Mouse (Mus musculus): ENCODE data around the gene Josd1. TPM values are rescaled to one million over a fixed set of nuclear protein-coding genes. Genes with fewer than 3 reads are reported as not detected.

The Josd1 gene
- polyA plus RNA-seq, 1 experiment from 2014 or later: 16.6 TPM

DNA sequence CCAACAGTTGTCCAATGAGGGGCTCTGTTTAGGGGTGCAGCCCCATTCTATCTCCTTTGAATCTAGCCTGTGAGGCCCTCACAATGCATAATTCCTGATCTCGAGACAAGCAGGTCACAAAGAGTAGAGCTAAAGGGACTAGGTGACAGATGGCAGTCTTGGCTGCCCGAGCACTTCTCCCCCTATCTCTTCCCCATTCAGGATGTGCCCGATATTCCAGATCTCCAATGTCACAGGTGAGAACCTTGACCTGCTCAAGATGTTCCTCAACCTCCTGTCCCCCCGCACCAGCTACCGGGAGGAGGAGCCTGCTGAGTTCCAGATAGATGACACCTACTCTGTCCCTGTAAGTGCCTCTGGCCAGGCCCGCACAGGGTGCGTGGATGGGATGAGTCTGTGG, 27.9 kb upstream of the Josd1 start:
- Histone ChIP-seq H3K27me3 (ENCODE audit: poor library complexity, severe bottlenecking) (no peaks in the 10 kb centered on the region), H3K4me1 (peaks cover 3% of the 10 kb centered on the region; the same call in 1 of the 2 replicates), H3K4me3 (no peak overlapping the region), H3K36me3 (replicated peaks) (peaks cover 100% of the 10 kb centered on the region), H3K27ac (no peak overlapping the region), H3K9me3 (no peaks in the 10 kb centered on the region)
- DNase-seq (ENCODE audit: extremely low spot score, low spot score): no peak
- WGBS: 93% methylated on average over 7 of the region's 7 CpGs

DNA sequence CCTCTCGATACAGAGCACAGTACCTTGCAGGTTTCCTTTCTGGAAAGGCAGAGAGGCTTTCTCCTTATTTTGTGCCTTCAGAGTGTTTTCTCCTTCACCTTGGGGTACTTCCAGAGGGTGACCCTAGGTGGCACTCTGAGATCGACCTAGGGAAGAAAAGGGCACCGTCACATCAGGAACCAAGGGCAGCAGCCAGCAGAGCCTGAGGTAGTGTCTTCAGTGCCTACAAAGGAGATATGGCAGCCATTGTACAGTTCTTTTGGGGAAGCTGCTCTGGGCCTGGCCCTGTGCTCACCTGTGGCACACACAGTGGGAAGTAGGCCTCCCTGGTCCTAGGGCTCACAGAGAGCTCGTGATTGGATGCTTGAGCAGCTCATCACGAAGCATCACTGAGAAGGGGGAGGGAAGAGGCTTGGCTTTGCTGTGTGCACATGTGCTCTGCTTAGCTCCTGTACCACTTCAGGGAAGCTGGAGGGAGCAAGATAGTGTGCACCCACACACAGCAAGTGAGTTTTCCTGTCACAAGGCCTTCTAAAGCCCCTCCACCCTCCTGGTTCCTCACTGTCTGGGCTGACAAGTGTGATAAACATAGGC, 20.6 kb upstream of the Josd1 start:
- DNase-seq (ENCODE audit: extremely low spot score, low spot score): no peak
- Histone ChIP-seq H3K9me3 (no peaks in the 10 kb centered on the region), H3K36me3 (replicated peaks) (peaks cover 74% of the 10 kb centered on the region), H3K4me3 (no peak overlapping the region), H3K4me1 (no peaks in the 10 kb centered on the region), H3K27me3 (ENCODE audit: poor library complexity, severe bottlenecking) (no peaks in the 10 kb centered on the region), H3K27ac (no peak overlapping the region)
- 90% methylated on average over 5 of the region's 5 CpGs for WGBS

DNA sequence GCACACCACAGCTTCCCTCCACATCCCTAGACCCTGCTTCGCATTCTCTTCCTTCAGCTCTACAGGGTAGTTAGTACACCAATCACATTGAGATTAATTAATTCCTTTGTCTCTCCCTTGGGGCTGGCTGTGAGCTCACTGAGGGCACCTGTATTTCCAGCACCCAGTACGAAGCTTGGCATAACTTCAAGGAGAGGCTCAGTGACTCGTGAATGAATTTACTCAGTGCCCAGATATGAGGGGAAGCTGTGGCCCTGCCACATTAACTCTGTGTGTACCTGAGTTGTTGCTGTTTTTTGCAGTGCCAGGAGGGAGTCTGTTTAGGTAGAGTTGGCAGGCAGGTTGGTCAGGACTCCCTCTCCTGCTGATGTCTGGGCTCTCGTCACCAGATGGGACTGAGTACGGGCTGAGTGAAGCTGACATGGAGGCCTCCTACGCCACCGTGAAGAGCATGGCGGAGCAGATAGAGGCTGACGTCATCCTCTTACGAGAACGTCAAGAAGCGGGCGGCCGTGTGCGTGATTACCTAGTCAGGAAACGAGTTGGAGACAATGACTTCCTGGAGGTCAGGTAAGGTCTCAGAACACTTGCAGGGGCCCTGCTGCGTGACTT, 19.0 kb upstream of the Josd1 start:
- no peaks in the 10 kb centered on the region for H3K9me3 ChIP-seq
- DNase-seq (ENCODE audit: extremely low spot score, low spot score): no peak
- no peak overlapping the region for H3K4me3 ChIP-seq
- H3K27me3 ChIP-seq (ENCODE audit: poor library complexity, severe bottlenecking): no peaks in the 10 kb centered on the region
- no peaks in the 10 kb centered on the region for H3K4me1 ChIP-seq
- no peak overlapping the region for H3K27ac ChIP-seq
- WGBS: 93% methylated on average over 17 of the region's 17 CpGs
- H3K36me3 ChIP-seq (replicated peaks): peaks cover 58% of the 10 kb centered on the region

DNA sequence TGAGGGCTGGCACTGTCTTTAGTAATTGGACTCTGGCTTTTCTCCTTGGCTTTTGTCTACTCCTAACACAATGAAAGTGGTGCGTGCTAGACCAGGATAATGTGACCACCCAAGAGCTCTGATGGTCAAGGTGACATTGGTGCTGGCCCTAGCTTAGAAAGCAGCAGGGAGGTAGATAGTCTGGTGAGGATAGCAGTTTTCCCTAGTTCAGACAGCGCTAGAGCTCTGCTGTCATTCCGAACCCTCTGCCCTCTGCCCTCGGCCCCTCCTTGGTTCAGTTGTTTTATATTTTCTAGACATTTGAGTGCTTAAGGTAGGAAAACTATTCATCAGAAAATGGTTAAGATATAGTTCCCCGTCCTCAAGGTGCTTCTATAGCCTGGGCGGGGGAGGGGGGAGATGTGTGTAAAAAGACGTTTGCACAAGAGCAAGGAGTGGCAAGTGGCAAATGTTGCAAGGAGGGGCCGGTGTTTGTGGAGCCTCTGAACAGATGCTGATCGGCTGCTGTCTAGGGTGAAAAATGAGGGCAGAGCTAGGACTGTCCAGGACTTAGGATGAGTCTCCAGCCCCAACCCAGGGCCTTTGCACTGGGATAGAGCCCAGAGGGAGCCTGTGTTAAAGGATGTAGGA, 10.0 kb upstream of the Josd1 start:
- WGBS: 87% methylated on average over 9 of the region's 9 CpGs
- DNase-seq (ENCODE audit: extremely low spot score, low spot score): no peak
- Histone ChIP-seq H3K36me3 (replicated peaks) (peaks cover 56% of the 10 kb centered on the region), H3K9me3 (no peaks in the 10 kb centered on the region), H3K4me3 (no peak overlapping the region), H3K27me3 (ENCODE audit: poor library complexity, severe bottlenecking) (no peaks in the 10 kb centered on the region), H3K27ac (0 out of 2 replicates have a peak overlapping the region, but pooled peaks have one; percentile 16), H3K4me1 (peaks cover 36% of the 10 kb centered on the region)

DNA sequence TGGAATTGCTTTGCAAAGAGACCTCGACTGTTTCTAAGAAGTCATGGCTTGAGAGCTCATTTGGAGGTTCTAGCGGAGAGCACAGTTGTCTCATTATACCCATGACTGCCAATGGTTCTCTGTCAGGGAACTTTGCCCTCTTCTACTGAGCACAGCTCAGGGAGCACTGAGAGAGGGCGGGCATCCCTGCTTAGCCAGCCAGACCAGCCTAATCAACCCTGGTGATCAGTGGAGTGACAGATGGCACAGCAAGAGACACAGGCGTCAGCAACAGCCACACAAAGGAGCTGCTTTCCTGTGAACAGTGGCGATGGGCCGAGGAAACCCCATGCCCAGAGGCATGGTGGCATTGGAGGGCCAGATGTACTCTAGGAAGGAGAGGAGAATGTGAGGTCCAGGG, 9.3 kb upstream of the Josd1 start:
- peaks cover 56% of the 10 kb centered on the region for H3K36me3 ChIP-seq (replicated peaks)
- 86% methylated on average over 6 of the region's 6 CpGs for WGBS
- H3K4me1 ChIP-seq: peaks cover 42% of the 10 kb centered on the region
- DNase-seq (ENCODE audit: extremely low spot score, low spot score): no peak
- H3K27me3 ChIP-seq (ENCODE audit: poor library complexity, severe bottlenecking): no peaks in the 10 kb centered on the region
- H3K27ac ChIP-seq: 0 out of 2 replicates have a peak overlapping the region, but pooled peaks have one; percentile 16
- no peak overlapping the region for H3K4me3 ChIP-seq
- H3K9me3 ChIP-seq: no peaks in the 10 kb centered on the region

DNA sequence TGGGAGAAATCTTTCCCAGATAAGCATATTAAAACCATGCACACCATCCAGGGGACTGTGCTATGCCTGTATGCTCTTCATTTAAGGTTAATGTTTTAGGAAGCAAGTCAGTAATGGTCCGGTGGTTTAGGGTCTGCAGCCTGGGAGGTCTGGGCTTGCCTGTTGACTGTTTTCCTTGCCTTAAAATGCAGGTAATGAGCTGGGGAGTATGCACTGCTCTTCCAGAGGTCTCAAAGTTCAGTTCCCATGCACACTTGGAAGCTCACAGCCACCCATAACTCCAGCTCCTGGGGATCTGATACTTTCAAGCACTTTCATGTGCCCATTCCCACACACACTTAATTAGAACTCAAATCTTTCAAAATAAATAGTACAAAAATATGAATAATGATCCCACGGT, 8.8 kb upstream of the Josd1 start:
- Histone ChIP-seq H3K9me3 (no peaks in the 10 kb centered on the region), H3K27ac (no peak overlapping the region), H3K36me3 (replicated peaks) (peaks cover 56% of the 10 kb centered on the region), H3K4me3 (no peak overlapping the region), H3K27me3 (ENCODE audit: poor library complexity, severe bottlenecking) (no peaks in the 10 kb centered on the region), H3K4me1 (peaks cover 47% of the 10 kb centered on the region)
- DNase-seq (ENCODE audit: extremely low spot score, low spot score): no peak
- 92% methylated on average over 2 of the region's 2 CpGs for WGBS

DNA sequence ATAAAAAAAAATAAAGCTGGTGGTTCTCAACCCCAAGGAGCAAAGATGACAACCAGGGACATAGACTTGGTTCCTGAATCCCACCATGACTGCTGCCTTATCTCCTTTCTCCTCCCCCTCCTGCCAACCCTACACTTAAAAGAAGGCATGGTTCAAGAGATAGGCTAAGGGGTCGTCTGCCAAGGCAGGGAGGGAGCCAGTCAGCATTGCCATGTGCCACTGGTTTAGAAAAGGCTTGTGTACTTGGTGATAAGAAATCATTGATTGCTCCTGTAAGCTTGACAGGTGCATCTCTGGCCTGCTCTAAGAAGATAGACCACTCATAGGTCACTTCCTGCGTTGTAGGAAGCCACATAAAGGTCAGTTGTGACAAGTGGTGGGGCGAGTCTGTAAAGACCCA, 7.8 kb upstream of the Josd1 start:
- H3K4me3 ChIP-seq: no peak overlapping the region

DNA sequence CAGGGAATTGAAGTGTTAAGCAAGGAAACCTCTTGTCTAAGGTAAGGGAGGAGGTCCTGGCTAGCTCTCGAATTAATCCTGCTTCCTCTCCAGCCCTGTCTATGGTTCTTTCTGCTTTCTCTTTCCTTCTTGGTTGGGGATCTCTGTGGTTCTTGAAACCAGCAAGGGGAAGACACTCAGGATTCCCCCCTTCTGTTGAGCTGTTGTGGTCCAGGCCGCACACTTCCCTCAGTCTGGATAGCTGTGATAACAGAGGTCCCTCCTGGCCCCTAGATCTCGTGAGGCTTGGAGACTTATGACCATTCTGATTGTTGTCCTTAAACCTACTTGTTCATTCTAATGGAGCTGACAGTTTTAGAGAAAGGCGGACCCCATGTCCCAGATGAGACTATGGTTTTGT, 6.8 kb upstream of the Josd1 start:
- no peaks in the 10 kb centered on the region for H3K9me3 ChIP-seq
- no peak overlapping the region for H3K27ac ChIP-seq
- 93% methylated on average over 4 of the region's 4 CpGs for WGBS
- no peaks in the 10 kb centered on the region for H3K27me3 ChIP-seq (ENCODE audit: poor library complexity, severe bottlenecking)
- no peak overlapping the region for H3K4me3 ChIP-seq
- no peak for DNase-seq (ENCODE audit: extremely low spot score, low spot score)
- peaks cover 61% of the 10 kb centered on the region for H3K4me1 ChIP-seq
- peaks cover 54% of the 10 kb centered on the region for H3K36me3 ChIP-seq (replicated peaks)

More for the DNA sequence above, 7.8 kb upstream of the Josd1 start:
- no peaks in the 10 kb centered on the region for H3K9me3 ChIP-seq
- H3K27ac ChIP-seq: no peak overlapping the region
- H3K4me1 ChIP-seq: peaks cover 54% of the 10 kb centered on the region
- H3K27me3 ChIP-seq (ENCODE audit: poor library complexity, severe bottlenecking): no peaks in the 10 kb centered on the region
- 76% methylated on average over 3 of the region's 3 CpGs for WGBS
- no peak for DNase-seq (ENCODE audit: extremely low spot score, low spot score)
- H3K36me3 ChIP-seq (replicated peaks): peaks cover 56% of the 10 kb centered on the region

DNA sequence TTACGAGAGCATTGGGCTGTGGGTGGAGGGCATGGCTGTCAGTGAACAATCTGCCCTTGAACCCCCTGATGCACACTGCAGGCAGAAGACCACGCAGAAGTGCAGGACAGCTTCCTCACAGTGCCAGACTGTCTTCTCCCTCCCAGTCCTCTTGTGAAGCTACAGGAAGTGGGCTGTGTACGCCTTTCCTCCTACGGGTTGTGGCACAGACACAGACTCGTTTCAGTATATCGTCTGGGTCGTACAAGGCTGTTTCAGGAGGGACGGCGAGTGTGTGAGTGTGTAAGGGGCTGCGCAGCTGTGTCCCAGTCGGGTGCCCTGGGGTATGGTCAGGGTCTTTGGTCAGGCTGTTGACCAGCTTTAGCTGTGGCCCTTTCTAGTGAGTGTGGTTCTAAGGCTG, 6.0 kb upstream of the Josd1 start:
- no peak for DNase-seq (ENCODE audit: extremely low spot score, low spot score)
- Histone ChIP-seq H3K36me3 (replicated peaks) (peaks cover 48% of the 10 kb centered on the region), H3K27ac (no peak overlapping the region), H3K4me1 (peaks cover 68% of the 10 kb centered on the region), H3K27me3 (ENCODE audit: poor library complexity, severe bottlenecking) (peaks cover 4% of the 10 kb centered on the region; the same call in 1 of the 2 replicates), H3K9me3 (no peaks in the 10 kb centered on the region), H3K4me3 (peak overlapping the region; percentile 16; the same call in 1 of the 2 replicates)
- 88% methylated on average over 11 of the region's 11 CpGs for WGBS

DNA sequence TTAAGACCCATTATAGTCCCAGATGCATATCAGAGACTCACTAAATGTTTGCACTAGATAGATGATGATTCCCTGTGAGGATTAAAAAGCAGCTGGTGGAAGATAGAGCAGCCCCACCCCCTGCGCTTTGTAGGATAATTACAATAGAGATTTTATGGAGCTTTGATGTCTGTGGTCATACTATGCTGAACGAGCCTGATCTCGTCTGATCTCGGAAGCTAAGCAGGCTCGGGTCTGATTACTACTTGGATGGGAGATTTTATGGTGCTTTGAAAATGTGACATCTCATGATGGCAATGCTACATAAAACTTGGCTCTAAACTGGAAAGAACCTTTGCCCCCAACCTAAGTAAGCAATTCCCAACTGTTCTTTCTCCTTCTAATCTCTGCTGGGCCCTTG, 4.6 kb upstream of the Josd1 start:
- peaks cover 4% of the 10 kb centered on the region; the same call in 1 of the 2 replicates for H3K27me3 ChIP-seq (ENCODE audit: poor library complexity, severe bottlenecking)
- DNase-seq (ENCODE audit: extremely low spot score, low spot score): no peak
- peak overlapping the region; percentile 98 for H3K4me3 ChIP-seq
- peaks cover 37% of the 10 kb centered on the region for H3K36me3 ChIP-seq (replicated peaks)
- H3K9me3 ChIP-seq: no peaks in the 10 kb centered on the region
- peaks cover 68% of the 10 kb centered on the region for H3K4me1 ChIP-seq
- 89% methylated on average over 5 of the region's 5 CpGs for WGBS
- no peak overlapping the region for H3K27ac ChIP-seq

DNA sequence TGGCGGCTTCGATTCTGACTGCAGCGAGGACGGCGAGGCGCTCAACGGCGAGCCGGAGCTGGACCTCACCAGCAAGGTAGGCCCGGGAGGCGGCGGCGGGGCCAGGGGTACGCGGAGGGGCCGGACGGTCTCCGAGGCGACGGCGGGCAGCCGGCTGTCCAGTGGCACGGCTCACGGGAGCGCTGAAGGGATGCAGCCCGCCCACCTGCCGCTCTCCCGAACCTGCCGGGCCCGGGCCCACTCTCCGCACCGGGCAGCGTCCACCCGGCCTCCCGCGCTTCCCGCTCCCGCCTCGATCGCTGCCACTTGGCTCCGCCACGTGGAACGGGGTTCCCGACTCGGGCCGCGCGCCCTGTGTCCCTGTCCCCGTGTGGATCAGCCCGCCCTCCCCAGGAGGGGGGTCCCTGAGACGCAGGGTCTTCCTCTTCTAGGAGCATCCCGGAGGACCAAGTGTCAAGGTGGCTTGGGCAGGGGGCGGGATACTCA, 3.3 kb upstream of the Josd1 start:
- peak overlapping the region; percentile 98 for H3K4me3 ChIP-seq
- no peaks in the 10 kb centered on the region for H3K9me3 ChIP-seq
- peaks cover 4% of the 10 kb centered on the region; the same call in 1 of the 2 replicates for H3K27me3 ChIP-seq (ENCODE audit: poor library complexity, severe bottlenecking)
- WGBS: under 1% methylated on average over 53 of the region's 53 CpGs
- DNase-seq (ENCODE audit: extremely low spot score, low spot score): no peak
- H3K36me3 ChIP-seq (replicated peaks): peaks cover 24% of the 10 kb centered on the region
- H3K4me1 ChIP-seq: peaks cover 67% of the 10 kb centered on the region
- peak overlapping the region; percentile 95 for H3K27ac ChIP-seq

DNA sequence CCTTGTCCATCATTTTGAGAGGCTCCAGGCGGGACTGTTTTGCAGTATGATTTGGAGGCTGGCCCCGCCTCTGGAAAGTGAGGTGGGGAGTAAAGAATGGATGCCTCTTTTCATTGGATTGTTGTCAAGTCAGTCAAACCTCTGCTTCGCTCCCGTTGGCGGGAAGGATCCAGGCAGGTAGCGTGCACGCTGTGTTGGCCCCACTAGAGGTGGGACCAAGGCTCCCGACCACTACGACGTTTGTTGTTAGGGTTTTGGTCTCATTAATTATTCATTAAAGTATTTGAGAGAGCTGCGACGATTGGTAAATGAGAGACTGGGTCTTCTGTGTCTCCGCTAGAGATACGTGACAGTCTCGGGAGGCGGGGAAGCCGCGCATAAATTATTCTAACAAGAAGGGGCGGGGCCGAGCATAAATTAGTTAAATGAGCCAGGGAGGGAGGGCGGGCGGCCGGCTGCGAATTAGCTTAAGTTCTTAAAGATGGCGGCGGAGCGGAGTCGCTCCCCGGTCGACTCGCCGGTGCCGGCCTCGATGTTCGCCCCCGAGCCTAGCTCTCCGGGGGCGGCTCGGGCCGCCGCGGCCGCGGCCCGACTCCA, 2.8 kb upstream of the Josd1 start, which contains the start of gene Gtpbp1:
TSS of gene Gtpbp1 (plus strand) at position 420 of the 597 bp plus-strand sequence.
- Histone ChIP-seq H3K27me3 (ENCODE audit: poor library complexity, severe bottlenecking) (peaks cover 4% of the 10 kb centered on the region; the same call in 1 of the 2 replicates), H3K4me1 (peaks cover 71% of the 10 kb centered on the region), H3K4me3 (peak within 1 kb of the TSS; percentile 98), H3K36me3 (replicated peaks) (peaks cover 21% of the 10 kb centered on the region), H3K9me3 (no peaks in the 10 kb centered on the region), H3K27ac (peak within 1 kb of the TSS; percentile 95)
- peak; percentile 94 for DNase-seq (ENCODE audit: extremely low spot score, low spot score)
- WGBS: under 1% methylated on average over 45 of the region's 45 CpGs

All from forebrain, embryonic 10.5 days (tissue).